Mouse (Mus musculus) T-helper 2 cell (primary cell): ENCODE measurements around the gene Ccdc13.

ENCODE experiments used
- in situ Hi-C: fragments of 300-600 bp; cut with MboI, MseI; formaldehyde crosslinking; loops from one replicate; pipeline ENCODE4 v1.15.1; 2025; ENCODE audit warnings: high pct_unique_total_duplicates

Gene Ccdc13

GRCm38 (mm10) chr9:121838829-121839621, at the start of gene Ccdc13:
Ccdc13 (minus strand) TSS chr9:121839461.
- in situ Hi-C loops = no loop called here

DNA sequence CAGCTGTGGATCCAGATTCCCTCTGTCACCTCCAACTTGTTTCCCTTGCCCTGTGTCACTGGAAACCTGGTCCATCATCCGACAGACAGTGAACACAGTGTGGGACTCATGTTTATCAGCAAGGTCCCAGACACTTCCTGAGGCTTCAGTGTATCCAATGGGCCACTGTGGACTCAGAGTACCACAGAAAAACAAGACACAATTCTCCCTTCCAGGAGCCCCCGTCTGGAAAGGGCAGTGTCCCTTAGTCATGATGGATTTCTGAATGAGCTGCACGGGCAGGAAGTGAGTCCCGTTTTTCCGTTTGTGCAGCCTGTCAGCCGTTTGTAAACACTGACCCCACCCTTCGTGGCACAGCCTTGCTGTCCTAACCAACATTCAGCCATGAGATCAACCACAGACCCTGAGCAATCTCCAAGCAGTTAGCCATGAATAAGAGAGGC, 42.8 kb upstream of the Ccdc13 start:
- in situ Hi-C loops = no loop called here

DNA sequence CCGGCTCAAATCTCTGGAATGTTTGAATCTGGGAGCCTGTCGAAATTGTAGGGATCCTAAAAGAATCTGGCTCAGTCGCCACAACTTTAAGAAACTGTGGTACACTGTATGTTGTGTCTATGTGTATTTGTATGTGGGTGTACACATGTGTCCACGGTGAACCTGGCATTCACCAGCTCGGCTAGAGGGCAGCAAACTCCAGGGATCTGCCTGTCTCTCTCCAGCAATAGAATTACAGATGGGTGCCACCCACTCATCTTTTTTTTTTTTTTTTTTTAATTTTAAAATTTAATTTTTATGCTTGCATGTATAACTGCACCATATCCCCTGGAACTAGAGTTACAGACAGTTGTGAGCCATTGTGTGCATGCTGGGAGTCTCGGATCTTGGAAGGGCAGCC, 42.0 kb upstream of the Ccdc13 start:
- in situ Hi-C loops = no loop called here

- in situ Hi-C loops = no loop called here
Observed at GRCm38 (mm10) chr9:121880840-121881239, 41.6 kb upstream of the Ccdc13 start.

GRCm38 (mm10) chr9:121877052-121877740, 37.9 kb upstream of the Ccdc13 start:
- in situ Hi-C loops = no loop called here

DNA sequence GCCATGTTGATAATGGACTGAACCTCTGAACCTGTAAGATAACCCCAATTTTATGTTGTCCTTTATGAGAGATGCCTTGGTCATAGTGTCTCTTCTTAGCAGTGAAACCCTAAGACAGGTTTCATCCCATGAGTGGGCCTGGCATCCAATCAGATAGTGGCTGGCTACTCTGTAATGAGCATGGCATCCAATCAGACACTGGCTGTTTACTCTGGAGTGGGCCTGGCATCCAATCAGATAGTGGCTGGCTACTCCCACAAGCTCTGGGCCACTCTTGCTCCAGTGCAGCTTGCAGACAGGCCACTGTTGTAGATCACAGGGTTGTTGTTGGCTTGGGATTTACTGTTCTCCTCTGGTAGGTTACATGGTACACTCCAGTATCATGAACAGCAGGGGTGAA, 34.3 kb upstream of the Ccdc13 start:
- in situ Hi-C loops = no loop called here

DNA sequence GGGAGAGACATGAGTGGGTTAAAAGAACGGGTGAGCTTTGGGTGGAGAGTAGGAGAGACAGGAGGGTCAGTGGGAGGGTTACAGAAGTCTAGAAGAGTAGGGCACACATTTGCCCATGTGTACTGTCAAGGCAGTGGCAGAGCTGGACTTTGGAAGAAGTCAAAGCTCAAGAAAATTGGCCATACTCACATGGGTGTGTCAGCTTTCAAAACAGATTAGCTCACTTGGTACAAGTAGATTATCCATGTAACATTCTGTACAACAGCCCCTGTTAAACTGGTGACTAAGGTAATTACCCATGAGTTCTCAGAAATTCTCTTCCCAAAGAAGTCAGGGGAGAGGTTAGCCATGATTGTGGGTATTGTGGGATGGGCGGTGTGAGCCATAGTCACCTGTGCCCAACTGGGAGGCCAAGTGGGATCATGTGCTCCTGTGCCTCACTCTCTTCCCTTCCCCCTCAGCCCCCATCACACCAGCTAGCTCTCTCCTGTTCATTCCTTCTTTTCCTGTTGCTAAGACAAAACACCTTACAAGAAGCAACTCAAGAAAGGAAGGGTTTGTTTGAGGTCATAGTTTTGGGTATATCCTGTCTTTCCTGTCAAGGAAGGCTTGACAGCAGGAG, 32.9 kb upstream of the Ccdc13 start:
- in situ Hi-C loops = no loop called here

DNA sequence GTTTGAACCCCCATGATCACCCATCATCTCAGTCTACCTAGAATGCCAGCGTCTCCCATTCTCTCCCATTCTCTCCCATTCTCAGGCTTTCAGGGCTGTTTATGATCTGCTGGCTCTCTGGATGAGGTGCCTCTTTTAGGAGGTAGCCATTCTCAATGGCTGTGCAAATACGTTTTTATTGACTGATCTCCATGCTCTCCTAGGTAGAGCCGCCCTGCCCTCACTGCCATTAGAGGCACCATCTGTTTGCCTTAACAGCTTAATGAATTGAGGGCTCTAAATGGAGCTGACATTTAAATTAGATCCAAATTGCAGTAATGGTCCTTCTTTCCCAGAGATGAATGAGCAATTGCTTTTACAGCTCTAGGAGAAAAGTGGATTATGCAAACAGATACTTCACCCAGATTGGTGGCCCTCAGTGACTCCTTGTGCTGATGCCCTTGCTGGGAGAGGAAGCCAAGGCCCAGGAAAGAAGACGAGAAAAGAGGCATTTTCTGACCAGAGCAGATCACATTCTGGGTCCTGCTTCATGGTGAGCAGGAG, 30.8 kb upstream of the Ccdc13 start:
- in situ Hi-C loops = no loop called here

DNA sequence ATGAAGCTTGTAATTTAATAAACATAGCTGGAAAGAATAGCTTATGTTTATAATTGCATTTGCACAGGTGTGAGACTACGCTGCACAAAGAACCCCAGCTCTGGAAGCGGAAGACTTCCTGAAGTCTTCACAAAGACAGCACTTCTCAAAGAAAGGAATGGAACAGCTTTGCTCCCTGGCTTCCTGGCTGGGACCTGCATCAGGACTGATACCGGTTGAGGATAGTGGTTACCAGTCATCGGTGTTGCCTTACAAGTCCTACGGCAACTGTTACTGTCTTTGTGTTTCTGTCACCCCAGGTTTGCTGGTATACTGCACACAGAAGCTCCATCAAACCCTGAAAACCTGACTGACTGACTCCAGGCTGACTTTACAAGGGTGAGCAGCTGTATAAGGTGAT, 30.2 kb upstream of the Ccdc13 start:
- in situ Hi-C loops = no loop called here

- in situ Hi-C loops = no loop called here
Observed at GRCm38 (mm10) chr9:121868236-121868635, 29.0 kb upstream of the Ccdc13 start.

- in situ Hi-C loops = no loop called here
Observed at GRCm38 (mm10) chr9:121867632-121868031, 28.4 kb upstream of the Ccdc13 start.

- in situ Hi-C loops = no loop called here
Observed at GRCm38 (mm10) chr9:121865425-121866008, 26.3 kb upstream of the Ccdc13 start.

DNA sequence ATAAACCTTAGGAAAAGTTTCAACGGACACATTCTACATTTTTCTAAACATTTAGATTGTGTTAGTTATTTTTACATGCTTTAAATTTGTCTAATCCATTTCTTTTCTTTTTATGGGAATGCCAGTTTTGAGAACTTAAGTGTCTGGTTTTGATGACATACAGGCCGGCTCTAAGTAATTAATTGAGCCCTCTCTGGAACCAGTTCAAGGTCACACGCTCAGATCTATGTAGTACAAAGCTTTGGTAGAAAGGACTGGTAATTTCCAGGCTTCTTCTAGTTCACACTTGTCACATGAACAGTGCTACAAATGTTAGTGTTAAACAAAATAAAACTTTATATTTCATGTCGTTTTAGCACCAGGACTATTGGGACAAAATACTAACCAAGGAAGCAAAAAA, 25.6 kb upstream of the Ccdc13 start:
- in situ Hi-C loops = no loop called here

DNA sequence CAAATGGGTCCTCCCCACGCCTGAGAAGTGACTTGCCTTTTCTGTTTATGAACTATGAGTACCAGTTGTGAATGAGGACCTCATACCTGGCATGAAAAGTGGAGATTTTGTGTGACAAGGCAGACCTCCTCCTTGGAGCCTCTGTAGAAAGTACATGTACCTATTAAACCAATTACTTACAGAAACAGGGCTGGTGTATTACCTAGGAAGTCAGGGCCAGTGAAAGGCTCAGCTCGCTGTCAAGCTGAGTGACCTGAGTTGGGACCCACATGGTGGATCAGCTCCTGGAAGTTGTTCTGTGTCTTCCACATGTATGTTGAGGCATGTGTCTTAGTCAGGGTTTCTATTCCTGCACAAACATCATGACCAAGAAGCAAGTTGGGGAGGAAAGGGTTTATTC, 21.7 kb upstream of the Ccdc13 start:
- in situ Hi-C loops = no loop called here

DNA sequence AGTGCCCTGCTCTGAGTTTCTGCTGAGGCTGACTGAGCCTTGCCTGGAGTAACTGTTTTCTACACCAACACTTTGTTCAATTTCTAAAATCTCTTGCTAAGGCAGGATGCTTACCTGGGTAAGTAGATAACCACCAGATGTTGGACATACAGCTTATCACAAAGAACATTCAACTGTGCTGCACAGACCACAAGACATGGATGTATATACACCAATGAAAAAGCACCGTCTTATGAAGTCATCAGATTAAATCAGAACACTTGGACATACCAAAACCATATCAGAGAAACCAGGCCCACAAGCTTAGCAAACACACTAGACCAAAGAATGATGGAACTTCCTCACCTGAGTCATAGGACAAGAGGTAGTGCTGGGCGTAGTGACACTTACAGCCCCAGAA, 20.1 kb upstream of the Ccdc13 start:
- in situ Hi-C loops = loop anchor here (10.0 kb wide), 1 partner anchor 155 kb away; the partner anchor contains the start of gene Sec22c

DNA sequence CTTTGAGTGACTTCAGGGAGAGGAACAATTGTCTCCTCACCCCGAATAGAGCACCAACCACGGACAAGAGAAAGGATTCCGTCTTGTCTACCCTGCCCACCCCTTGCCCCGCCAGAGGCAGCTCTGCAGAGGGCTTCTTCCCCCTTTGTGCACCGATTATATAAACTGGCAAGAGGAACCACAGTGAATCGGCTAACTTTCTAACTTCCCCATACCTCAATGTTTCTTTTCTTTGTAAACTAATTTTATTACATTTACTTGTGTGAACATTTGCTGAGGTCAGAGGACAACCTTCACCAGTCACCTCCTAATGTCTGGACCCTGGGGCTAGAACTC, 18.9 kb upstream of the Ccdc13 start, which contains the start of gene Higd1a:
Gene Higd1a (minus strand): TSS at position 210 of the 336 bp plus-strand sequence.
- in situ Hi-C loops = loop anchor here (10.0 kb wide), 1 partner anchor 153 kb away; the partner anchor contains the start of gene Sec22c

GRCm38 (mm10) chr9:121857474-121858152, 18.4 kb upstream of the Ccdc13 start:
- in situ Hi-C loops = loop anchor here (10.0 kb wide), 1 partner anchor 153 kb away; the partner anchor contains the start of gene Sec22c

- in situ Hi-C loops = loop anchor here (10.0 kb wide), 1 partner anchor 152 kb away; the partner anchor contains the start of gene Sec22c
Observed at GRCm38 (mm10) chr9:121856649-121857416, 17.6 kb upstream of the Ccdc13 start.

DNA sequence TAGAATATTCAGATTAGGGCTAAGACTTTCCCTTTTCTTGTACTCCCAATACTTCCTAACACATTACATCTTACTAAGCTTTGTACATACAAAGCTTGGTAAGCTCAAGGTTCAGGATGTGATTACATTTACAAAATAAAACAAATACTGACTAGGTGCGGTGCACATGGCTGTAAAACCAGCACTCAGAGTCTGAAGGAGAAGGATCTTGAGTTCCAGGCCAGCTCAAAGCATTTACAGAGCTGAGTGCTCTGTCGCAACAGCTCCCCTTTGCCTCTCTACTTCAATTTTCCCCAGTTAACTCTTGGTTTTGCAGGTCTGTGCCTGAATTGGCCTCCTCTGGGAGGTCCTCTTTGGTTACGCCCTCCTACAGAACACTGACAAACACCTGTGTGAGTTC, 15.0 kb upstream of the Ccdc13 start:
- in situ Hi-C loops = loop anchor here (10.0 kb wide), 1 partner anchor 149 kb away; the partner anchor contains the start of gene Sec22c

DNA sequence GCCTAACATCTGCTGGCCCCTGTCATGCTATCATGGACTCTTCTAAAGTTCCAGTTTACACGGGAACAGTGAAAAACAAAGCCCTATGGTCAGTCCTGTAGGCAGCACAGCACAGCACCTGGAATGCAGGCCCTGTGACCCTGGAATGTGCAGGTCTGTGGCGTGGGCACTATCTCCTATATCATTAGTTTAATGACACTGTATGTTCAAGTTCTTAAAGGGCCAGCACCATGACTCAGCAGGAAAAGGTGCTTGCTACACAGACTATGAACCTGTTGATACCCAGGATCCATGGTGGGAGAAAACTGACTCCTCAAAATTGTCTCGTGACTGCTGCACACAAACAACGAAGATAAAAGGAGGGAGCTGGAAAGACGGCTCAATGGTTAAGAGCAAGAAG, 8.6 kb upstream of the Ccdc13 start:
- in situ Hi-C loops = loop anchor here (5.0 kb wide), 1 partner anchor 134 kb away; no protein-coding TSS in a partner anchor
